Mouse (Mus musculus): Measurements from ENCODE around the gene Flywch2. TPM values are rescaled to one million over a fixed set of nuclear protein-coding genes. Genes with fewer than 3 reads are reported as not detected.
A peak's percentile ranks its signal among the peaks of the same experiment; 100 is the strongest.

The Flywch2 gene
- polyA plus RNA-seq, 1 experiment from 2014 or later: 2.3 TPM

DNA sequence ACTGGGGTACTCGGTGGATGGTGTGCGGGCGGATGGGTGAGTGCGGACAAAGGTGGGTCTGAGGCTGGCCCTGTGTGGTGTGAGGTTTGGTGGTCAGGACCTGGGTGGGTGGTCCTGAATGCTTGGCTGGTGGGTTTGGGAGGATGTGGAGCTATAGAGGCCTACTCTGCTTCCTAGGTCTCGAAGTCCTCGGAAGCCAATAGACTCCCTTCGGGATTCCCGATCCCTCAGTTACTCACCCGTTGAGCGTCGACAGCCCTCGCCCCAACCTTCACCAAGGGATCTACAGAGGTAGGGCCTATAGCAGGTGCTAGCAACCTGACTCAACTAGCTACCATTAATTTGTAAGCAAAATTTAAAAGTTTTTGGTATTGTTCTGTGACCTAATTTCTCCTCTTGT lies 37.7 kb upstream of the Flywch2 start:
- no peak overlapping the region for H3K9ac ChIP-seq (replicated peaks)
- H3K9me3 ChIP-seq (ENCODE audit: low read length): peaks cover 11% of the 10 kb centered on the region
- H3K27ac ChIP-seq (ENCODE audit: low read depth): no peak overlapping the region
- H3K4me1 ChIP-seq (ENCODE audit: insufficient read depth): peaks cover 11% of the 10 kb centered on the region
- ATAC-seq: no peak
- TF ChIP-seq CTCF (IDR thresholded peaks at IDR 0.05; ENCODE audit: low read depth): no peak
- no peak for TF ChIP-seq EP300 (IDR thresholded peaks at IDR 0.05; ENCODE audit: low read depth)
- peaks cover 79% of the 10 kb centered on the region for H3K36me3 ChIP-seq (replicated peaks; ENCODE audit: insufficient read depth, low read length)
- no peak overlapping the region for H3K4me3 ChIP-seq (ENCODE audit: low read depth, low read length)
- no peak overlapping the region for H3K4me2 ChIP-seq (ENCODE audit: low read depth, low read length)
- DNase-seq: no peak
- WGBS (ENCODE audit: insufficient replicate concordance): 89% methylated on average over 12 of the region's 12 CpGs
- H3K27me3 ChIP-seq (ENCODE audit: insufficient read depth, low read length): no peaks in the 10 kb centered on the region

DNA sequence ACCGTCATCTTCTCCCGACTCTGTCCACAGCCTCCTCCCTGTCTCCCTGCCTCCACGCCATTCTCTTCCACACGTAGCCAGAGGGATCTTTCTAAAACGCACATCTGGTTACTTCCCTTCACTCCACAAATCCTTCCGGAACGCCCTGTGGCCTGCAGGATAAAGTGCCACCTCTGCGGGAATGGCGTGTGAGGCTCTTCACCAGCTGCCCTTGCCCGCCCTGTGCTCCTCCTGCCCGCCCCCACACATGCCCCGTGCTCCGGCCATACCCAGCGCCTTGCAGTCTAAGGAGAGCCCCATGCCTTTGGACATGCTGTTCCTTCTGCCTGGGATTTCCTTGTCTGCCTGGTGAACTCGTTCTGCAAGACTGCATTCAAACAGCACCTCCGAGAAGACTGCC lies 37.1 kb upstream of the Flywch2 start:
- TF ChIP-seq EP300 (IDR thresholded peaks at IDR 0.05; ENCODE audit: low read depth): no peak
- TF ChIP-seq CTCF (IDR thresholded peaks at IDR 0.05; ENCODE audit: low read depth): no peak
- Histone ChIP-seq H3K4me1 (ENCODE audit: insufficient read depth) (peaks cover 8% of the 10 kb centered on the region), H3K27ac (ENCODE audit: low read depth) (no peak overlapping the region), H3K27me3 (ENCODE audit: insufficient read depth, low read length) (no peaks in the 10 kb centered on the region), H3K36me3 (replicated peaks; ENCODE audit: insufficient read depth, low read length) (peaks cover 85% of the 10 kb centered on the region), H3K9ac (replicated peaks) (no peak overlapping the region), H3K4me3 (ENCODE audit: low read depth, low read length) (no peak overlapping the region), H3K9me3 (ENCODE audit: low read length) (peaks cover 15% of the 10 kb centered on the region), H3K4me2 (ENCODE audit: low read depth, low read length) (no peak overlapping the region)
- WGBS (ENCODE audit: insufficient replicate concordance): 84% methylated on average over 16 of the region's 16 CpGs
- DNase-seq (no peak), ATAC-seq (0 out of 2 replicates have a peak, but pooled peaks have one; percentile 17)

DNA sequence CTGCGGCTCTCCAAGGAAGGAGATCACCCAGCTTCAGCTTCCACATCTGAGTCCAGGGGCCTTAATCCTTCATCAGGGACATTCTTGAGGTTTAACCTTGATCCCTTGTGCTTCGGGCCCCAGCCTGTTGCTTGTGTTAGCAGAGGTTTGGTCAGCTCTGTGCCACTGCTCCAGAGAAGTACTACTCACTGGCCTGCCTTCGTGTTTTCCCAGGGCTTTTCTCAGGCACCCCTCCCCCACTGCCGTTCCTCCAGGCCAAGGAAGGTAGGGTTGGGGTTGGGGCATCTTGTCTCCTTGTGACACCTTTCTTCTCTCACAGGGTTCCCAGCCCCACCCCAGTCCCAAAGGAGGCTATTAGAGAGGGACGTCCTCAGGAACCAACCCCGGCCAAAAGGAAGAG lies 36.2 kb upstream of the Flywch2 start:
- DNase-seq: no peak
- H3K4me3 ChIP-seq (ENCODE audit: low read depth, low read length): no peak overlapping the region
- WGBS (ENCODE audit: insufficient replicate concordance): 77% methylated on average over 6 of the region's 6 CpGs
- no peak overlapping the region for H3K27ac ChIP-seq (ENCODE audit: low read depth)
- H3K36me3 ChIP-seq (replicated peaks; ENCODE audit: insufficient read depth, low read length): peaks cover 93% of the 10 kb centered on the region
- no peaks in the 10 kb centered on the region for H3K4me1 ChIP-seq (ENCODE audit: insufficient read depth)
- TF ChIP-seq CTCF (IDR thresholded peaks at IDR 0.05; ENCODE audit: low read depth) (no peak), EP300 (IDR thresholded peaks at IDR 0.05; ENCODE audit: low read depth) (no peak)
- H3K27me3 ChIP-seq (ENCODE audit: insufficient read depth, low read length): no peaks in the 10 kb centered on the region
- ATAC-seq: no peak
- H3K4me2 ChIP-seq (ENCODE audit: low read depth, low read length): no peak overlapping the region
- peaks cover 15% of the 10 kb centered on the region for H3K9me3 ChIP-seq (ENCODE audit: low read length)
- H3K9ac ChIP-seq (replicated peaks): no peak overlapping the region

DNA sequence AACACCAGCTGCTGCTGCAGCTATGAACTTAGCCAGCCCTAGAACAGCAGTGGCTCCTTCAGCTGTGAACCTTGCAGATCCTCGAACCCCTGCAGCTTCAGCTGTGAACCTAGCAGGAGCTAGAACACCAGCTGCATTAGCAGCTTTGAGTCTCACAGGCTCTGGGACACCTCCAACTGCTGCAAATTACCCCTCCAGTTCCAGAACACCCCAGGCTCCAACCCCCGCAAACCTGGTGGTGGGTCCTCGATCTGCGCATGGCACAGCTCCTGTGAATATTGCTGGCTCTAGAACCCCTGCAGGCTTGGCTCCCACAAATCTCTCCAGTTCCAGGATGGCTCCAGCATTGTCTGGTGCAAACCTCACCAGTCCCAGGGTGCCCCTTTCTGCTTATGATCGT lies 34.9 kb upstream of the Flywch2 start:
- ATAC-seq (no peak), DNase-seq (no peak)
- H3K9me3 ChIP-seq (ENCODE audit: low read length): peaks cover 15% of the 10 kb centered on the region
- no peak overlapping the region for H3K27ac ChIP-seq (ENCODE audit: low read depth)
- H3K4me2 ChIP-seq (ENCODE audit: low read depth, low read length): no peak overlapping the region
- H3K36me3 ChIP-seq (replicated peaks; ENCODE audit: insufficient read depth, low read length): peaks cover 96% of the 10 kb centered on the region
- no peak overlapping the region for H3K9ac ChIP-seq (replicated peaks)
- H3K27me3 ChIP-seq (ENCODE audit: insufficient read depth, low read length): no peaks in the 10 kb centered on the region
- no peaks in the 10 kb centered on the region for H3K4me1 ChIP-seq (ENCODE audit: insufficient read depth)
- H3K4me3 ChIP-seq (ENCODE audit: low read depth, low read length): no peak overlapping the region
- WGBS (ENCODE audit: insufficient replicate concordance): 94% methylated on average over 5 of the region's 5 CpGs
- TF ChIP-seq EP300 (IDR thresholded peaks at IDR 0.05; ENCODE audit: low read depth): no peak
- TF ChIP-seq CTCF (IDR thresholded peaks at IDR 0.05; ENCODE audit: low read depth): no peak

DNA sequence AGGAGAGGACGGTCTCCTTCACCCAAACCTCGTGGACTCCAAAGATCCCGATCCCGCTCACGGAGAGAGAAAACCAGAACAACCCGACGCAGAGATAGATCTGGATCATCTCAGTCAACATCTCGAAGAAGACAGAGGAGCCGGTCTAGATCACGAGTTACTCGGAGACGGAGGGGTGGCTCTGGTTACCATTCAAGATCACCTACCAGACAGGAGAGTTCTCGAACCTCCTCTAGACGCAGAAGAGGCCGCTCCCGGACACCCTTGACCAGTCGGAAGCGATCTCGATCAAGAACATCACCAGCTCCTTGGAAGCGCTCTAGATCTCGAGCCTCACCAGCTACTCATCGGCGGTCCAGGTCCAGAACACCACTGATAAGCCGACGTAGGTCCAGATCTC lies 33.4 kb upstream of the Flywch2 start:
- H3K27ac ChIP-seq (ENCODE audit: low read depth): no peak overlapping the region
- no peak overlapping the region for H3K9ac ChIP-seq (replicated peaks)
- peaks cover 96% of the 10 kb centered on the region for H3K36me3 ChIP-seq (replicated peaks; ENCODE audit: insufficient read depth, low read length)
- H3K4me1 ChIP-seq (ENCODE audit: insufficient read depth): no peaks in the 10 kb centered on the region
- TF ChIP-seq CTCF (IDR thresholded peaks at IDR 0.05; ENCODE audit: low read depth) (no peak), EP300 (IDR thresholded peaks at IDR 0.05; ENCODE audit: low read depth) (no peak)
- H3K4me2 ChIP-seq (ENCODE audit: low read depth, low read length): no peak overlapping the region
- no peak overlapping the region for H3K4me3 ChIP-seq (ENCODE audit: low read depth, low read length)
- H3K27me3 ChIP-seq (ENCODE audit: insufficient read depth, low read length): no peaks in the 10 kb centered on the region
- no peak for DNase-seq
- peaks cover 19% of the 10 kb centered on the region for H3K9me3 ChIP-seq (ENCODE audit: low read length)
- no peak for ATAC-seq
- 97% methylated on average over 25 of the region's 25 CpGs for WGBS (ENCODE audit: insufficient replicate concordance)

DNA sequence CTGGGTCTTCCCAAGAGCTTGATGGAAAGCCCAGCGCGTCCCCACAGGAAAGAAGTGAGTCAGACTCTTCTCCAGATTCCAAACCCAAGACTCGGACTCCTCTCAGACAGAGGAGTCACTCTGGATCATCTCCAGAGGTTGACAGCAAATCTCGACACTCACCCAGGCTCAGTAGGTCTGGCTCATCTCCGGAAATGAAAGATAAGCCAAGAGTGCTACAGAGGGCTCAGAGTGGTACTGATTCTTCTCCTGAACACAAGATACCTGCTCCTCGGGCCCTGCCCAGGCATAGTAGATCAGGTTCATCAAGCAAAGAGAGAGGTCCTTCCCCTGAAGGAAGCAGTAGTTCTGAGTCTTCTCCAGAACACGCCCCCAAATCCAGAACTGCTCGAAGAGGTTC lies 32.7 kb upstream of the Flywch2 start:
- Histone ChIP-seq H3K27ac (ENCODE audit: low read depth) (no peak overlapping the region), H3K4me3 (ENCODE audit: low read depth, low read length) (no peak overlapping the region), H3K9ac (replicated peaks) (no peak overlapping the region), H3K27me3 (ENCODE audit: insufficient read depth, low read length) (no peaks in the 10 kb centered on the region), H3K9me3 (ENCODE audit: low read length) (peaks cover 19% of the 10 kb centered on the region), H3K4me1 (ENCODE audit: insufficient read depth) (no peaks in the 10 kb centered on the region), H3K36me3 (replicated peaks; ENCODE audit: insufficient read depth, low read length) (peaks cover 96% of the 10 kb centered on the region), H3K4me2 (ENCODE audit: low read depth, low read length) (no peak overlapping the region)
- DNase-seq (no peak), ATAC-seq (no peak)
- TF ChIP-seq EP300 (IDR thresholded peaks at IDR 0.05; ENCODE audit: low read depth) (no peak), CTCF (IDR thresholded peaks at IDR 0.05; ENCODE audit: low read depth) (no peak)
- WGBS (ENCODE audit: insufficient replicate concordance): 97% methylated on average over 8 of the region's 8 CpGs

- no peak overlapping the region for H3K4me2 ChIP-seq (ENCODE audit: low read depth, low read length)
- no peak overlapping the region for H3K9ac ChIP-seq (replicated peaks)
- H3K9me3 ChIP-seq (ENCODE audit: low read length): peaks cover 19% of the 10 kb centered on the region
- TF ChIP-seq CTCF (IDR thresholded peaks at IDR 0.05; ENCODE audit: low read depth) (no peak), EP300 (IDR thresholded peaks at IDR 0.05; ENCODE audit: low read depth) (no peak)
- WGBS (ENCODE audit: insufficient replicate concordance): 97% methylated on average over 16 of the region's 16 CpGs
- H3K4me3 ChIP-seq (ENCODE audit: low read depth, low read length): no peak overlapping the region
- ATAC-seq (no peak), DNase-seq (no peak)
- H3K36me3 ChIP-seq (replicated peaks; ENCODE audit: insufficient read depth, low read length): peaks cover 97% of the 10 kb centered on the region
- no peak overlapping the region for H3K27ac ChIP-seq (ENCODE audit: low read depth)
- no peaks in the 10 kb centered on the region for H3K27me3 ChIP-seq (ENCODE audit: insufficient read depth, low read length)
- no peaks in the 10 kb centered on the region for H3K4me1 ChIP-seq (ENCODE audit: insufficient read depth)
Observed at GRCm38 (mm10) chr17:23815641-23816040, 29.8 kb upstream of the Flywch2 start.

Data from liver, postnatal 0 days (tissue).